Mouse (Mus musculus) olfactory bulb, adult 2 months (tissue): ENCODE measurements around the gene Moap1. TPM values are rescaled to one million over a fixed set of nuclear protein-coding genes. Genes with fewer than 3 reads are reported as not detected.

Experiments used
- H3K27ac ChIP-seq: fragments of 200-500 bp; 2 replicates; pipeline ENCODE4 v1.5.1; 2012; ENCODE audit warnings: low read depth, low read length; ENCODE audit not compliant: insufficient read depth
- H3K4me1 ChIP-seq: fragments of 200-500 bp; 2 replicates; pipeline ENCODE4 v1.6.1; 2012; ENCODE audit warnings: low read length; ENCODE audit not compliant: control insufficient read depth, insufficient read depth
- H3K4me3 ChIP-seq: fragments of 200-500 bp; 2 replicates; pipeline ENCODE4 v1.5.1; 2012; ENCODE audit warnings: mild to moderate bottlenecking, low read depth, low read length, moderate library complexity; ENCODE audit not compliant: insufficient read depth
- CTCF ChIP-seq: fragments of 200-500 bp; IDR thresholded peaks from 2 replicates; pipeline ENCODE4 v1.5.1; 2012; ENCODE audit warnings: low read depth, mild to moderate bottlenecking, low read length, moderate library complexity; ENCODE audit not compliant: insufficient read depth
- POLR2A ChIP-seq: fragments of 200-500 bp; IDR thresholded peaks from 2 replicates; pipeline ENCODE4 v1.6.1; 2012; ENCODE audit warnings: mild to moderate bottlenecking, low read depth, low read length, moderate library complexity; ENCODE audit not compliant: insufficient read depth
- WGBS: fragments of 180-500 bp; shearing (Covaris S2); methylation state at CpG from one replicate; pipeline ENCODE4 v1.1.7; 2018; 5-methylcytosine and 5-hydroxymethylcytosine counted together
- polyA plus RNA-seq: library from polyadenylated mRNA; stranded (reverse); fragments of >200 nt; gene quantifications from 2 replicates; pipeline ENCODE4 v1.2.4, GENCODE M21; 2012; ENCODE audit warnings: low replicate concordance; ENCODE audit not compliant: missing spikeins, insufficient read depth, insufficient read length

Gene Moap1
- polyA plus RNA-seq, 1 experiment: not detected

GRCm38 (mm10) chr12:102697381-102697780 is 46.1 kb downstream of the Moap1 start:
- Histone ChIP-seq H3K4me1 (peaks cover 78% of the 10 kb centered on the region), H3K27ac (no peak overlapping the region), H3K4me3 (no peak overlapping the region)
- 87% methylated on average over 7 of the region's 7 CpGs for WGBS
- TF ChIP-seq POLR2A (no peak), CTCF (no peak)

GRCm38 (mm10) chr12:102696635-102697354 is 46.7 kb downstream of the Moap1 start:
- 75% methylated on average over 14 of the region's 14 CpGs for WGBS
- Histone ChIP-seq H3K27ac (peak overlapping the region; percentile 81), H3K4me3 (no peak overlapping the region), H3K4me1 (peaks cover 78% of the 10 kb centered on the region)
- TF ChIP-seq POLR2A (no peak), CTCF (no peak)

GRCm38 (mm10) chr12:102695369-102696239 is 47.9 kb downstream of the Moap1 start:
- Histone ChIP-seq H3K4me3 (no peak overlapping the region), H3K27ac (peak overlapping the region; percentile 81), H3K4me1 (peaks cover 79% of the 10 kb centered on the region)
- 30% methylated on average over 18 of the region's 18 CpGs for WGBS
- TF ChIP-seq POLR2A: no peak
- TF ChIP-seq CTCF: no peak

Other genes starting within 250 kb of the Moap1 start
- gene Chga, start 188.7 kb downstream of the Moap1 start, polyA plus RNA-seq: not detected in 2 replicates
- gene Itpk1, start 38.7 kb downstream of the Moap1 start, polyA plus RNA-seq: not detected in 2 replicates
- gene Tmem251, start 101 bp upstream of the Moap1 start, polyA plus RNA-seq: not detected in 2 replicates
- not detected in 2 replicates for gene Gm28051, start 14.1 kb upstream of the Moap1 start, polyA plus RNA-seq
- gene Gon7, start 14.1 kb upstream of the Moap1 start, polyA plus RNA-seq: not detected in 2 replicates
- gene Ubr7, start 14.3 kb upstream of the Moap1 start, polyA plus RNA-seq: not detected in 2 replicates
- not detected in 2 replicates for gene Gm20604, start 15.0 kb upstream of the Moap1 start, polyA plus RNA-seq
- gene Btbd7, start 134.8 kb upstream of the Moap1 start, polyA plus RNA-seq: not detected in 2 replicates
- not detected in 2 replicates for gene Cox8c, start 155.7 kb upstream of the Moap1 start, polyA plus RNA-seq
- not detected in 2 replicates for gene Unc79, start 205.2 kb upstream of the Moap1 start, polyA plus RNA-seq